Mouse (Mus musculus) right cerebral cortex, adult 2 months (tissue): ENCODE measurements around the gene Lhx1.

Experiments used
- DNase-seq, 2 experiments: peaks; one replicate each; pipeline ENCODE4 v3.0.0; 2021 to 2022; ENCODE audit warnings: low spot score in 2 of 2

Gene Lhx1

DNA sequence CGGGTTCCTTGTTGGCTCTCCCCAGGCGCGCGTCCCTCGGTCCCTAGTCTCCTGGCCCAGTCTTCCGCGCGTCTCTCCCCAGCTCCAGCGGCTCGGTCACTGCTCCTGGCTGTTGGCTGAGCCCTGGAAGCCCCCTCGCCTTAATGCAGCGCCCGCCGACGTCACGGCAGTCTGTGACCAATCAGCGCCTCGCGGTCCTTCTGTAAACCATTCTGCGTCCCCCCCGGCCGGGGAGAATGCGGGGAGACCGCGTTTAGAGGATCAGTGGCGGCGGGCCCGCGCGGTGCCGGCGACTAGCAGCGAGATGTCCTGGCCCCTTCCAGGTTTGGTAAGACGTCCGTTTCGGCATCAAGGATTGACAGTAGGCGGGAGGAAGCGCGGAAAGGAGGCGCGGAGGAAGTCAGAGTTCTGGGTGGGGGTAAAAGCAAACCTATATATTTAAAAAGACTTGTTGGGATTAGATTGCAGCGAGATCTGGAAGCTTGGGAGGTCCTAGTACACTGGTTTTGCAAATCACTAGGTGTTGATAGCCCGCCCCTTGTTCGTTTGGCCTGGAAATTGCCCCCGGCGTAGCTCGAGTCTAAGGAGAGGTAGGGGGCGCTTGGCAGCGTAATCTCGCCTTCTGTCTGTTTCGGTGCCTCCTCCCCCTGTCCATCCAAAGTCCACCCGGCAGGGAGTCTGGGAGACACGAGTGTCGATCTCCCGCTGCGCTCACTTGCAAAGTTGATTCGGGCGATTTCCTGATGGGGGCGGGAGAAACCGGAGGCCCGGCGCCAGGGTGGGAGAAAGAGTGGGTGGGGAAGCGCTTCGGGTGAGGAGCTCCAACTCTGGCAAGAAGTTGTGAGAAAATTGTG is at the start of gene Lhx1:
Gene Lhx1 (minus strand): TSS at position 115 of the 854 bp plus-strand sequence.
- no peak for DNase-seq

DNA sequence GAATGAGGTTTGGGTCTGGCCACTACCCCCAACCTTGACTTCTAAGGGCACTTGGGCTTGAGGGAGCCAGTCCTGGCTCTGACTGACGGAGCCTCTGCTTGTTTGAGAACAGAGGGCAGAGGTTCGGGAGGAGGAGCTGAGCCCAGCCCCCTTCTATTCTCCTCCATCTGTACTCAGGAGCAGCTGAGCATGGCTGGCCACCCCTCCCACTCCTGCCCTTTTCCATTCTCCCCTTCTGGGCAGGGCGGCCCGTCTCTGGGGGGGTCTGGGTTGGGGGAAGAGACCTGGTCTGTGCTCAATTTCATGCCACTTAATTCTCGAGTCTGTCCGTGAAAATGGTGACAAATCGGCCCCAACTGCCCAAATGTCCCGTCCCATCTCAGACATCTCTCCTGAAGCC is 49.5 kb upstream of the Lhx1 start:
- DNase-seq: no peak

DNA sequence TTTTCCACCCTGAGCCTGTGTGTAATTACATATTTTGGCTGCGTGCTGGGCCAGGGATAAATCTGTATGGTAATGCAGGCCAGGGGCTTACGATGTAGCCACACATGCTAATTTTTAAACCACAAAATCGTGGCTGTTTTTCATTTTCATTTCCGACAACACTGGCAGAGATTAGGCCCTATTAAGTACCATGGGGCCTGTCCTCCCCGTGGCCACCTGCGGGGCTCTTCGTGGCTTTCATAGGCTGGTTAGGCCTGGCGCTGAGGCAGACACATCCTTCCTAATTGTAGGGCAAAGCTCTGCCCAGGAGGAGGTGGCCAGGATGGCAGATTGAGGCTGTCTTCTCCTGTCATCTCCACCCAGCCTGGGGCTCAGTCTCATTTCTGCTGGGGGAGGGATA is 48.3 kb upstream of the Lhx1 start:
- no peak for DNase-seq

DNA sequence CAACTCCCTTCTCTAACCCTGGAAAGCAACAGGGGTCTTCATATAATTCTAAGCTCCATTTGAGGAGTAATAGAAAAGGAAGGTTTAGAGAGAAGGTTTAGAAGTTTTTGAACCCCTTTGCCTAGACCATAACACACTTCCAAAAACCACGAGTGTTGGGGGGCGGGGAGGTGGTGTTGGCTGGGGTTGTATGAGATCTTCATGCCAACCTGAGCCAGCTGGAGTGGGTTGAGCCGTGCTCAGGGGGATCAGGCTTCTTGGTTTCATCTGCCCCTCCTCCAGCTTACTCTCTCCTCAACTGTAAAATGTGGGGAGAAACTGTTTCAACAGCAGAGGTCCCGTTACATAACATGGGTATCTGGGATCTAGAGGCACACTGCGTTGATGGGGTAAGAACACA is 45.5 kb upstream of the Lhx1 start:
- no peak for DNase-seq

DNA sequence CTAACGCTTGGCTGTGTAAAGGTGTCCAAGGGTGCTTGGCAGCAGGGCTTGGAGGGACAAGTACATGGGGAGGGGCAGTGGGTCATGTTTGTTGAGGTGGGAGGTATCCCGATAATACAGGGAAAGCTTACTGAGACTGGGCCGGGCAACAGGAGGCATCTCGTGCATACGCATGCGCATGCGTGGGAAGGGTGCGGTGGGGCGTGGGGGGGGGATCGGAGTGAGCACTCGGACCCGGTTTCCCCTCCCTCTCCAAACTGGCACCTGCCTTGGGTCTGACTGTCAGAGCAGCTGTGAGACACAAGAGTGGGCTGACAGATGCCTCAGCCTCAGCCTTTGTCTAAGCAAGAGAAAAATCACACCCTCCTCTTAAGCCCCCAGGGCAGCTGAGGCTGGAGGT is 45.1 kb upstream of the Lhx1 start:
- peak in 1 of 2 experiments; percentile 3 for DNase-seq

DNA sequence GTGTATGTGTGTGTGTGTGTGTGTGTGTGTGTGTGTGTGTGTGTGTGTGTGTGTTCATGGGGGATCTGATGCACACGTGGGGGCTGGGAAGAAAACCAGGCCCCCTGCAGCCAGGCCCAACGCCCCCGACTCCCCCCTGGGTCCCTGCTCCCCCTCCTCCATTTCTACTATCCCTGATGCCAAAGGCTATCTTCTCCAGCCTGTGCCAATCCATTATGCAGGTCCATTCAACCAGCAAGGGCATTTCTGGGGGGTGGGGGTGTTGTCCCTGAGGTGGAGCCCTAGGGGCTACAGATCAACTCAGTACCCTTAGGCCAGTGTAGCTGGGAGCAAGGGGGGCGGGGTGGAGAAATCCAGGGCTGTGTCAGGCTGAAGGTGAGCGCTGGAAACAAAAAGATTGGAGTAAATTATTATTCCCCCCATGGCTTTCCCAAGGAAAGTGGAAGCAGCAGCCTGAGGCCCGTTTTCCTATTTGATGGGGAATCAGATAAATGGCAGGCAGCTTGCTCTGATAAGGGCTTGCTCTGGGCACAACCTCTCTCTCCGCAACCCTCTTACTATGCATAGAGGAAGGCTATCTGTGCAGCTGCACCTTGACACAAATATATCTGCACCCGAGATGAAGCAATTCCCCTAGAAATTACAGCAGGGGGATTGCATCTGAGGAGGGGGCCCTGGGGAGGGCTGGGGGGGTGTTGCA is 43.9 kb upstream of the Lhx1 start:
- no peak for DNase-seq

DNA sequence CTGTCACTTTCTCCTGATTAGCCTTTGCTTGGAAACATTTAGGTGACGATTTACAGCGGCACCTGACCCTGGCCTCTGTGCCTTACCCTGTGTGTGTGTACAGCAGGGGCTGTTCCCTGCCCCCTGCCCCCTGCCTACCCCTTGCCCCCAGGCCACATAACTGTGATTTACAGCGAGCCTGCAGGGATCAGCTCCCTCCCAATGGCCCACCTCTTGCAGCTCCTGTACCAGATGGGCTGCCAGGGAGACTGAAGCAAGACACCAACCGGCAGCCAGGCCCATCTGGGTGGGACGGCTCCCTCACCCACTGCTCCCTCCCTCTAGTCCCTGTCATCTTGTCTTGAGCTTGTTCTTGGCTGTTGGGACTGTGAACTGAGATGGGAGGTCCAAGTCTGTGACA is 43.1 kb upstream of the Lhx1 start:
- DNase-seq: no peak

DNA sequence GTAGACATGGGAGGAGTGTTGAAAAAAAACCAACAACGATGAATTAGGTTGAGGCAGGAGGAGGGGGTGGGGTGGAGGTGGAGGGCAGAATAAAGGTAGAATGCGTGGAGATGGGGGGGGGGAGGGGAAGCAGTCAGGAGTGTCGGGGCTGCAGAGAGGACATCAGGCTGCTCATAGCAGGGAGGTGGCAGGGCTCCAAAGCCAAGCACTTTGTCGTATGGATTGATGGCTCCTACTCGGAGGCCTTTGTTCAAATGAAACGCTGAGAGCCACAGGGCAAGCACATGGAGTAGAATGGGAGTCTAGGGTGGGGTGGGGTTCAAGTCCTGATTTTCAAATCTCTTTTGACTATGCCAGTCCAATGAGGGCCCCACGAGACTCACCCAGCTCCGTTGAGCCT is 41.4 kb upstream of the Lhx1 start:
- DNase-seq: no peak

DNA sequence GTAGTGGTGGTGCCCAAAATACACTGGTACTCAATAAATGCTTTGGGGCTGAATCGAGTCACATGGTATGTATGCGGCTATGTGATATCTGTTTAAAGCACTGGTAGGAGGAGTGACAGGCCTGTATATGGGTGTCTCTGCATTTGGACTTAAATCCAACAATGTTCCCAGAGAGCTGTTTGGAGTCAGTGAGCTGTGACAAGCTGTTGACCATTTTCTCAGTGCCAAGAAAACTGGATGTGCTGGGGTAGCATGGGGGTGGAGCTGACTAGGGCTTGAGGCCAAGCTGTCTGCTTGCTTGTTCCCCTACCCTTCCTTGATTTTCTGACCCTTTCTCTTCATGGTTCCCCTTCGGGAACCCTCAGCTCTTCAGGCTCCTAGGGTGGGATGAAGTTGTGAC is 39.9 kb upstream of the Lhx1 start:
- no peak for DNase-seq

DNA sequence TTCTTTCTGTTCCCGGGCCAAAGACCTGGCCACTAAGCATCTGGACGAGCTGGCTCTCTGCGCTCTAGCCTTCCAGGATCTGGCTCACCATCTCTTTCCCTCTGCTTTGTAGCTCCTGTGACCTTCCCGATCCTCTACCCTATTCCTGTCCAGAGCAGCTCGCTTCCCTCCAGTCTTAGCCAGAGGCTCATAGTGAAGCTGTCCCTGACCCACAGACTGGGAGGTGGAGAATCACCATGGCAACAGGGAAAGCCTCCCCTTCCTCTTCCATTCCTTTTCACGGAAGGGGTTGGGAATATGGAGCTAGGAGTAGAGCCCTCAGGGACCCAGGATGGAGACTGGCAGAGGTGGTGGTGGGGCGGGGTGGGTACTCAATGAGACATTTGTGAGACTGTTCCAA is 38.0 kb upstream of the Lhx1 start:
- DNase-seq: no peak

DNA sequence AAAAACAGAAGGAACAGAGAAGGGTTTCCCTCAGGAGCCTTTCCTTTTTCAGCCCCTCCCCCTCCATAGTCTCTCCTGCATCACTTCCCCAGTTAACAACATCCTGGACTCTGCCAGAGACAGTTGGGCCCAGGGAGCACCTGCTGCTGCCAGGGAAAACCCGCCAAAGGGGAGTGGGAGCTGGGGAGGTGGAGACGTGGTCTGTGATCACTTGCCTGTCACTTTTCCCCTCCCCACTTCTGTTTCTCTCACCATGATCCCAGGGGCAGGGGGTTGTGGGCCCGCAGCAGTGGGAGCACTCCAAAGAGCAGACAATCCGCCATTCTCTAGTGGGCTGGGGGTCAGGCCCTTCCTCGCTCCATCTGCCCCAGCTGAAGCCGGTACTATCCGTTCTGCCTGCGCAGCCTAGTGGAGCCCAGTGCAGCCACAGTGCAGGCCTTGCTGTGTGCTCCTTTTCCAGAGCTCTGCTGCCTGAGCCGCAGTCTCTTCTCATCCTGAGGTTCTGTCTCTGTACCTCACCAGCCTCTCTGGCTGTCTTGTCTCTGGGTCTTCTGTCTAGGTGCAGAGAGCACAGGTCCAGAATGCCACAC is 37.5 kb upstream of the Lhx1 start:
- no peak for DNase-seq

DNA sequence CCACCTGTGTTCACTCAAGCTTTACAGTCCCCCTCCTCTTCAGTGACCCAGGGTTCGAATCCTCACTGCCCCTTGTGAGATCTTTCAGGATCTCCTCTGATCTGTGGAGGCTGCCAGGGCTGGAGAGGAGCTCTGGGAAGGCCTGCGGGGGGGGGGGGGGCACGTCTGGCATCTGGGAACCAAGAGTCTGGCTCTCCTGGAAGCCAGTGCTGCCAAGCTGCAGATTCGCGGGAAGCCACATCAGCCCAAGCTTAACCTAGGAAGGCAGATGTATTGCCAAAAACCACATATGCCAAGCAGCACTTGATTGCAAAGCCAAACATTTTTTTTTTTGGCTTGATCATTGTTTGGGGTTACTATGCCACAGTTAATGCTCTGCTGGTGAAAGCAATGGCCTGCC is 36.2 kb upstream of the Lhx1 start:
- DNase-seq: no peak

DNA sequence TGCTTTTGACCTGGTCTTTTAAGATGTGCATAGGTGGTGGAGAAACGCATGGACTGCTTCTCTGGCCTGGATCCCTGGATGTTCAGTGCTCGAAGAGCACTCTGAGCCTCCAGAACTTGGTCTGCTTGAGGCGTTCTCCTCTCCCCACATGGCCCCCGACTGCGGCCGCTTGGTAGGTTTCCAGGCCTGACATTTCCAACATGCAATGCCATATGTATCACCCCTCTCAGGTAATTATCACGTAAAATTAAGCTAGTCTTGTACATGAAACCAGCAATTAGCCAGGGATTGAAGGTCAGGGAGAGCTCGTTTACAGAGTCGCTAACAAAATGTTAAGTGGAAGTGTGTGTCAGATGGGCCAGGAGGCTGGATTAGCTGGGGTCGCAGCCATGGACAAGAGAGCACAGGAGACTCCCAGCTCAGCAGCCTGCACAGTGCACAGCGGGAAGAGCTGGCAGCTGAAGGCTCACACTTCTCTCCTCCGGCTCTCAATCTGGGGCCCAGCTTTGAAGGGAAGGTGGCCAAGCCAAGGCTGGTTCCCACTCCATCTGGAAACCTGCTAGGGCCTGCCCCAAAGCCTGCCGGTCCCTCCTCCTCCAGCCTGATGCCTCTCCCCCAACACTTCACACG is 28.6 kb upstream of the Lhx1 start:
- DNase-seq: no peak

DNA sequence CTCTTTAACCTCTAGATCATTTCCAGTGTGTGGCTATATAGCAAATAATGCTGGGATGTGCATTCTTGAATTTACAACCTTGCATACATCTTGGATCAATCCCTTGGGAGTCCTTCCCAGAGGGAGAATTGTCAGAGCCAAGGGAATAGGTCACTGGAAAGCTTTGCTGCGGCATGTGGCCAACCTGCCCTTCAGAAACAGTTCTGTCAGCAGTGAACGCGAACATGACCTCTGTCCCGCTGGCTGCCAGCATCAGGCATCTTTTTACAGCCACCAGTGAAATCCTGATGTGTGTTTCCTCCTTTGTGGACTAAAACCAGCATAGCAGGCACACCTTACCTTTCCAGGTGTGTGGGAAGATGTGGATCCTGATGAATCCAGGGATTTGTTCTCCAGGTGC is 26.0 kb upstream of the Lhx1 start:
- DNase-seq: no peak

DNA sequence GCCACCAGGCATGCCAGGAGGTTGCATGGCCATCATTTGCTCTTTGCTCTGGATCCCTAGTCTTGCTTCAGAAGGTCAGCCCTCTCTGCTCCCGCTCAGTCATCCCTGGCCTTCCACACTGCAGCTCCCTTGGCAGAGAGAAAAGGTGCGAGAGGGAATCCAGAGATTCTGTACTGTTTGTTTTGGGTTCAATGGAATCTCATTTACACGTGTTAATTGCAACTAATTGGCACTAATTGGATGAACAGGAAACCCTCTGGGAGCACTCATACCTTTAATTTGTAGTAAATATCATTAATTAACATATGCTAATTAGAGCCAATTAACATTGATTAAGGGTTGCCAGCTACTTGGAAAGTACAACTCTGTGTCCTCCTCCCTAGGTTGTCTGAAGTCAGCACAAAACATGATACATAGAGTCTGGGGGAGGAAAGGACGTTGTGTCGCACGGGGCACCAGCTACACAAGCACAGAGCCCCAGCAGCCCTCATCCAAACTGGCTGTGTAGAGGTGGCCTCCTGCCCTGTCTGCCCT is 24.0 kb upstream of the Lhx1 start:
- no peak for DNase-seq

DNA sequence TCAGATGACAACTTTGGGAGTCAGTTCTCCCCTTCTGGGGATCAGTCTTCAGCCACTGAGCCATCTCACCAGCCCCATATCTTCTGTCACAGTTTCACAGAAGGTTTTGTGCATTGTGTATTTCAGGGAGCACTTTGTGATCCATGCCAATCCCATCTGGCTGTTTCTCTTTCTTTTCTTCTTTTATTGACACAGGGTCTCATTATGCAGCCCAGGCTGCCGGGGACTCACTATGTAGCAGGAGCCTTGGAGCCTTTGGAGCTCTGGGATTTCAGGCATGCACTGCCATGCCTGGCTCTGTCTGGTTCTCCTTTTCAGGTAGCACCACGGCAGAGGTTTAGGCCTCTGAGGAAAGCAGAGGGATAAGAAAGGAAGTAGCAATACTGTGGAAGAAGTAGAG is 23.0 kb upstream of the Lhx1 start:
- DNase-seq: no peak

DNA sequence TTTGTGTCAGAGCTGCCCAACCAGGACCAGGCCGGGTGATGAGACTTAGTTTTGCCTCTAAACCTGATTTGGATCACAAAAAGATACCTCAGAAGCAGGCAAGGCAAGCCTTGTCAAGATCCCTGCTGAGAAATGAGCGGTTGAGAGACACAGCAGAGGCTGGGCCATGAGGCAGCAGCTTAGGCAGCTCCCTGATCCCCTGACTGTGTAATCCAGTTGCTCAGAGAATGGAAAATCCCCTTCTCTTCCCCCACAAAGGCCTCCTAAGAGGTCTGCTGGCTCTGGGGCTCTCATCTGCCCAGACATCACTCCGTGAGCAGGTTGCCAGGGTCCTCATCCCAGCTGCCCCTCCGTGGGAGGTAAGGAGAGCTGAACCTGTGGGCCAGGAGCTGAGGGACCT is 14.6 kb upstream of the Lhx1 start:
- no peak for DNase-seq

DNA sequence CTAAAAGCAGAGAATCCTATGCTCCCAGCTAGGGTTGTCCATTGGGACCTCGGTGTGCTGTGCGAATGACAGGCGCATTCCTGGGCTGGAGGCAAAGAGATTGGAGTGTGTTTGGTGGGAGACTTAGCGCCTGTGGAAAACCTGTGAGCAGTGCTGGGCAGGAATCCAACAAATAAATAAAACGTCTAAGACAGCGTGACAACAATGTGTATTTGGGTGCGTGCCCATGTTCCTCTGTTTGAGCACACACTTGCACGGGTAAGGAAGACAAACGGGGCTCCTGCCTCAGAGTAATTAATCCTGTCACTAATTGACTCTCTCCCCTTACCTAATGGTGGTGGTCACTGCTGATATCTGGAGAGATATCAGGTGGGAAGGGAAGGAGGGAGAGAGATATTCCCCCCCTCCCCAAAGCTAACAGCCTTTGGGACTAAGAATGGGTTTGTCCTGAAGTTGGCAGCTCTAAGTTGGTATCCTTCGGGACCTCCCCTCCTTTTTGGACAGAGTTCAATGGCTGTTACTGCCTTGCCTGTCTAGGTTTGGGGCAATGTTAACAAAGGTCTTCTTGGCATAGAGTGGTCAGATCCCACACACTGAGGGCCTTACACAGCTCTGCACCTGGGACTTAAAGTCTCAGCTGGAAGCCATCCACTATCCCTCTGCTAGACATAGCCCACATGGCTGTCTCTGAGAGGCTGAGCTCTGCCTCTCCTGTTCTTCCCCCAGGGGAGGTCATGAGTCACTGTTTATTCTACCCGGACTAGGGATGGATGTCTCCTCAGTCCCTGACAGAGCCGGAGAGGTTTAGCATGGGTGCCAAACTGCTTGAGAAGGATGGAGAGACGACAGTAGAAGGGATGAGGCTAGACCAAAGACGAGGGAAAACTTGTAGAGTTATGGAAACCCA is 4.7 kb upstream of the Lhx1 start:
- no peak for DNase-seq

DNA sequence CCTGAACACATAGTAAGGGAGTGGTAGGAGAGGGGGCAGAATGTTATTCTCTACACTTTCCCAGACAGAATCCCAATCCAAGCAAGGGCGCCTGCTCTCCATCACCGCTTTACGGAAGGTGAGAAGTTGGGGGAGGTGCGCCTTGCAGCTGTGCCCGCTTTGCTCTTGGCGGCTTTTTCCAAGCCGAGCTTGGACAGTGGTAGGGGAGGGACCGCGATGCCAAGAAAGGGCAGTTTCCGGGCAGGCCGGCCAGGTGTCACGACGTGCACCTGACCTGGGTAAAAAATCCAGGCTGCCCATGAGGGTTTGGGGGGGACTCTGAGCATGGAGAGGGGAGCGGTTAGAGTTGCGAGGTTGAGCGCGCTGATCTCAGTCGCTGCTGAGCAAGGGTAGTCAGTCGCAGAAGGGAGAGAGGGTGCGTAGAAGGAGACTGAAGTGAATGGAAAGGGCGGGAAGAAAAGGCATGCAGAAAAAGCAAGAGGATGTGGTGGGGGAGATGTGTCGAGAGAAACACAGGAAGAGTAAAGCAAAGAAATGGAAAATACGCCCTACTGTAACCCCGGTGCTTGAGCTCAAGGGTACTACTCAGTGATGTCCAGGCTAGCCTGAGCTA is 3.9 kb upstream of the Lhx1 start:
- DNase-seq: no peak

DNA sequence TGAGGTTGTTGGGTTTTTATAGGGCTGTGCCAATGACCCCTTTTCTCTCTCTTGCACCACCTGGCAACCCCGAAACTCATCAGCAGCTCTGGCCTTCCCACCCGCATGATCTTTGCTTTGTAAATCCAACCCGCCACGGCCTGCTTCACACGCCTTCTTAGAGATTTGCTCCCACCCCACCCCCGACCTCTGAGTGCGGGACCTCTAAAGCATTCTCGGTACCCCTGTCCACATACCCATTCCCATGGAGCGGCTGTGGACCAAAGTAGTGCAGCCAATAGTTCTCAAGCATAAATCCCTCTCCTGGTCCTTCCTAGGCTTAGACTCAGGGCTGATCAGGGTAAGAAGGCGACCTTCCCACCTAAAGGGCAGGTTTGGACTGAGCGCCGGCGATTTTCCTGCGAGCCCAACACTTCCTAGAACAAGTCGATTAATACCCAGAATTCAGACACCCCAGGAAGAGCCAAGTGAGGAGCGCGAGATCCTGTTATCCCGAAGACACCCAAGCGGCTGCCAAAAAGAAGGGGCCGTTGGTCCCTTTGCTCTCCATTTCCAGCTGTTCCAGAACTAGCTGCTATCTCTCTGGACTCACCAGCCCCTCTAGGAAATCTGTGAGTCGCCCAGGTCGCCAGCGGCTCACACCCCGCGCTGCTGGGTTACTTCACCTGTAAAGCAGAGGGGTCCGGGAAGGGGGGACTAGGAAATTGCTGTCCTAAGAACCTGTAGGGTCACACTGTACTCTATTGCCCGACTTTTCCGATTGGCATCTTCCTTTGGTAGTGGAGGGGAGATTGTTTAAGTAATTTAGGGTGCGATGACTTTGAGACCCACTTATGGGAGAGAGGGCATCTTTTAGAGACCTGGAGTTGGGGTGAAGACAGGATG is 1.9 kb upstream of the Lhx1 start:
- no peak for DNase-seq
